Mouse (Mus musculus): ENCODE data around the gene Wdr20. TPM values are rescaled to one million over a fixed set of nuclear protein-coding genes. Genes with fewer than 3 reads are reported as not detected.
"Not testable (repeated sequence)": the region's sequence is repeated elsewhere in the genome, so short reads cannot be mapped to it uniquely, and the experiment has no call there.

The Wdr20 gene
- 24.6 and 29.7 TPM in 2 replicates for polyA plus RNA-seq (2014; fragmentation: Nextera tagmentation; extraction: Ambion mirVana)

DNA sequence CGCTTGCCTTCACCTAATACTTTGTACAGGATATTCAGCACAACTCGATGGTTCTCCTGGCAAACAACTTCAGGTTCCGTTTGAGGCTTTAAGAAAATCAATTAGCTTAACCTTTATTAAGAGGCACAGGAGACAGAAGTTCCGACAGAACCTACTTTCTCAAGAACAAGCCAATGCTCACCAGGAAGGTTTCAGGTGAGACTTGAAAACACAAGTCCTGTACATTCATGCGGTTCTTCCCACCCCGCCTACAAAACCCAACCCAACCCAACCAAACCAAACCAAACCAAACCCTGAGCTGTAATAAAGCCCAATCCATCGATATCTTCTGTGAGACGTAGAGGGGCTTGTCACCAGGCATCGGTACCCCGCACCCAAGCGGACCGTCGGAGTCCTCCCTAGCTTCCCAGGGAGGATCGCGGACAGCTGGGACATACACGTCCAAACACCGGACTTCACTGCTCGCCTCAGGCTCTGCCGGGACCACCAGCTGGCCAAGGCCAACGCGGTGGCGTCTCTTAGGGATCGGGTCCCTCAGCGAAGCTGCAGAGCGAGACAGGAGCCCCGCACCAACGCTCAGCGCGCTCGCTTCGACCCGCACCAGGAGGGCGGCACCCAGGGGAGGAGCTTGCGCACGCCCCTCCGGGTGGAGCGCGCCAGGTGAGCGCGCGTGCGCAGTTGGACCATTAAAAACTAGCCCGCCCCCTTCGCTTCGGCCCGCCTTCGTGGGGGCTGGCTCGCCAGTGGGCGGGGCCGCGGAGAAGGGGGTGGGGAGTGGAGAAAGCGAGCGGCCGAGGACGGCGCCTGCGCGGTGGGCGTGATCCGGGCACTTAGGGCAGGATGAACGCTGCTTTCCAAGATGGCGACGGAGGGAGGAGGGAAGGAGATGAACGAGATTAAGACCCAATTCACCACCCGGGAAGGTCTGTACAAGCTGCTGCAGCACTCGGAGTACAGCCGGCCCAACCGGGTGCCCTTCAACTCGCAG is at the start of gene Wdr20:
Wdr20 (plus strand) TSS at position 775 of the 988 bp plus-strand sequence.
- H3K36me3 ChIP-seq (ENCODE audit: control insufficient read depth, insufficient read depth, low read length), result no peaks in the 10 kb centered on the region
- no peaks in the 10 kb centered on the region for H3K9me3 ChIP-seq (replicated peaks; ENCODE audit: control insufficient read depth, low read length)
- peak within 1 kb of the TSS; percentile 92 for H3K9ac ChIP-seq (ENCODE audit: low read length)
- peak within 1 kb of the TSS; percentile 84 for H3K4me2 ChIP-seq (ENCODE audit: low read length)
- peak within 1 kb of the TSS; percentile 87 for H3K27ac ChIP-seq (ENCODE audit: low read depth, low read length)
- under 1% methylated on average over 69 of the region's 69 CpGs for WGBS
- DNase-seq (ENCODE audit: low spot score), result peak; percentile 97
- peaks cover 11% of the 10 kb centered on the region for H3K4me1 ChIP-seq (ENCODE audit: control insufficient read depth, insufficient read depth, low read length)
- H3K4me3 ChIP-seq (ENCODE audit: low read depth, low read length), result peak within 1 kb of the TSS; percentile 98
- H3K27me3 ChIP-seq (replicated peaks; ENCODE audit: control insufficient read depth, insufficient read depth, low read length), result peaks cover 9% of the 10 kb centered on the region
- ATAC-seq, result peak; percentile 96

DNA sequence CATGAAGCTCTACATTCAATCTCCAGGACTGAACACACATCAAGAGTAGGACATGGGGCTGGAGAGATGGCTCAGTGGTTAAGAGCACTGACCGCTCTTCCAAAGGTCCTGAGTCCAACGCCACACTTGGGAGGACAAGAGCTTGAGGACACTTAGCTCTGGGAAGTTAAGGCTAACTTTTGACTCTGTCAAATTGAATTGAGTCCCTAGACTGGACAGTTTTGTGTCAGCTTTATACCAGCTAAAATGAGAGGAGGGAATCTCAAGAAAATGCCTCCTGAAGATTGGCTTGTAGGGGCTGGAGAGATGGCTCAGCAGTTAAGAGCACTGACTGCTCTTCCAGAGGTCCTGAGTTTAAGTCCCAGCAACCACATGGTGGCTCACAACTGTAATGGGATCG is 48.8 kb upstream of the Wdr20 start:
- WGBS, result 98% methylated on average over 3 of the region's 3 CpGs
- not testable (repeated sequence) for H3K4me3 ChIP-seq (ENCODE audit: low read depth, low read length); H3K9ac ChIP-seq (ENCODE audit: low read length); H3K4me1 ChIP-seq (ENCODE audit: control insufficient read depth, insufficient read depth, low read length); H3K27ac ChIP-seq (ENCODE audit: low read depth, low read length); H3K9me3 ChIP-seq (replicated peaks; ENCODE audit: control insufficient read depth, low read length); H3K27me3 ChIP-seq (replicated peaks; ENCODE audit: control insufficient read depth, insufficient read depth, low read length); DNase-seq (ENCODE audit: low spot score); H3K4me2 ChIP-seq (ENCODE audit: low read length); ATAC-seq
- peaks cover 65% of the 10 kb centered on the region for H3K36me3 ChIP-seq (ENCODE audit: control insufficient read depth, insufficient read depth, low read length)

GRCm38 (mm10) chr12:110689919-110690643 is 47.7 kb upstream of the Wdr20 start:
- Histone ChIP-seq H3K4me3 (ENCODE audit: low read depth, low read length) (no peak overlapping the region), H3K9ac (ENCODE audit: low read length) (no peak overlapping the region), H3K4me2 (ENCODE audit: low read length) (no peak overlapping the region), H3K27ac (ENCODE audit: low read depth, low read length) (no peak overlapping the region), H3K27me3 (replicated peaks; ENCODE audit: control insufficient read depth, insufficient read depth, low read length) (no peaks in the 10 kb centered on the region), H3K9me3 (replicated peaks; ENCODE audit: control insufficient read depth, low read length) (no peaks in the 10 kb centered on the region), H3K36me3 (ENCODE audit: control insufficient read depth, insufficient read depth, low read length) (peaks cover 74% of the 10 kb centered on the region), H3K4me1 (ENCODE audit: control insufficient read depth, insufficient read depth, low read length) (peaks cover 8% of the 10 kb centered on the region)
- WGBS, result 88% methylated on average over 6 of the region's 6 CpGs
- no peak for ATAC-seq
- no peak for DNase-seq (ENCODE audit: low spot score)

DNA sequence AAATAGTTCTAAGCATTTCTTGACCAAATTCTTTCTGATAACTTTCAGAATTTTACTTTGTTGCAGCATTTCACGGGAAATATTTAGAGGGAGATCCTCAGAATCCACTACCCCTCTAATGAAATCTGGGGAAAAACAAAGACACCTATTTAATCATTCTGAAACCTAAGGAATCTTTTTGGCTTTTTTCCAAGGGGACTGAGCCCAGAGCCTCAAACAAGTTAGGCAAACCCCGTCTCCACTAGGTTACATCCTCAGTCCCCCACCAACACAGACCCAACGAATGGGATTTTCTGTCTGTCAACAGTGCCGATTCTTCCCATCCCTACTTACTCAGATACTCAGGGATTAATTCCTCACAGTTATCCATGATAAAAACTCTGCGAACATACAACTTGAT is 44.4 kb upstream of the Wdr20 start:
- H3K27me3 ChIP-seq (replicated peaks; ENCODE audit: control insufficient read depth, insufficient read depth, low read length), result not testable (repeated sequence)
- H3K36me3 ChIP-seq (ENCODE audit: control insufficient read depth, insufficient read depth, low read length), result peaks cover 51% of the 10 kb centered on the region

DNA sequence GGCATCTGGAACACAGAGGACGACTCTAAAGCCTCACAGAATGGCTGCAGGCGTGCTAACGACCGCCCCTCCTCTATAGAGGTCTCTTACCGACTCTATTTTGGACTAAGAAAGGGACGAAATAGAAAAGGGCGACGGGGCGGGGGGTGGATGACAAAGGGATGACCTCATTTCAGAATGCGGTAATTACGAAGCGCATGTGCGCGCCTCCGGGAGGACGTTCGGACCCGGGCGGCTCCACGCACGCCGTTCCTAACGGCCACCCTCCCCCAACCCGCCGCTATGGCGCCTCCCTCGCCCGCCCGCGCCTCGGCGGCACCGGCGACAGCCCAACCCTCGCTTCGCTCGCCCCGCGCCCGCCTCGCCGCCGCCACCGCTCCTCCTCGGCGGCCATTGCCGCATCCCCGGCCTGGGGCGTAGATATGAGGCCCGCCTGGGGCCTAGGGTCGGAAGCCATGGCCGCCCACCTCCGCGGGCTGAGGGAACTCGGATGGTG is 42.0 kb upstream of the Wdr20 start:
- Histone ChIP-seq H3K27me3 (replicated peaks; ENCODE audit: control insufficient read depth, insufficient read depth, low read length) (no peaks in the 10 kb centered on the region), H3K9ac (ENCODE audit: low read length) (peak overlapping the region; percentile 99), H3K4me2 (ENCODE audit: low read length) (peak overlapping the region; percentile 59), H3K36me3 (ENCODE audit: control insufficient read depth, insufficient read depth, low read length) (peaks cover 33% of the 10 kb centered on the region), H3K4me1 (ENCODE audit: control insufficient read depth, insufficient read depth, low read length) (peaks cover 11% of the 10 kb centered on the region), H3K9me3 (replicated peaks; ENCODE audit: control insufficient read depth, low read length) (no peaks in the 10 kb centered on the region), H3K4me3 (ENCODE audit: low read depth, low read length) (peak overlapping the region; percentile 97), H3K27ac (ENCODE audit: low read depth, low read length) (peak overlapping the region; percentile 96)
- ATAC-seq, result peak; percentile 68
- under 1% methylated on average over 46 of the region's 55 CpGs for WGBS
- DNase-seq (ENCODE audit: low spot score), result peak; percentile 68

More for the DNA sequence above, 44.4 kb upstream of the Wdr20 start:
- H3K9me3 ChIP-seq (replicated peaks; ENCODE audit: control insufficient read depth, low read length); ATAC-seq; H3K4me3 ChIP-seq (ENCODE audit: low read depth, low read length); H3K9ac ChIP-seq (ENCODE audit: low read length); H3K27ac ChIP-seq (ENCODE audit: low read depth, low read length); H3K4me2 ChIP-seq (ENCODE audit: low read length); DNase-seq (ENCODE audit: low spot score): not testable (repeated sequence)
- peaks cover 11% of the 10 kb centered on the region for H3K4me1 ChIP-seq (ENCODE audit: control insufficient read depth, insufficient read depth, low read length)
- 66% methylated on average over 5 of the region's 5 CpGs for WGBS

- peak overlapping the region; percentile 96 for H3K27ac ChIP-seq (ENCODE audit: low read depth, low read length)
- under 1% methylated on average over 84 of the region's 89 CpGs for WGBS
- peak; percentile 97 for DNase-seq (ENCODE audit: low spot score)
- H3K4me2 ChIP-seq (ENCODE audit: low read length), result peak overlapping the region; percentile 80
- H3K36me3 ChIP-seq (ENCODE audit: control insufficient read depth, insufficient read depth, low read length), result peaks cover 32% of the 10 kb centered on the region
- H3K9ac ChIP-seq (ENCODE audit: low read length), result peak overlapping the region; percentile 99
- H3K4me1 ChIP-seq (ENCODE audit: control insufficient read depth, insufficient read depth, low read length), result peaks cover 11% of the 10 kb centered on the region
- H3K9me3 ChIP-seq (replicated peaks; ENCODE audit: control insufficient read depth, low read length), result no peaks in the 10 kb centered on the region
- H3K27me3 ChIP-seq (replicated peaks; ENCODE audit: control insufficient read depth, insufficient read depth, low read length), result no peaks in the 10 kb centered on the region
- peak overlapping the region; percentile 97 for H3K4me3 ChIP-seq (ENCODE audit: low read depth, low read length)
- peak; percentile 97 for ATAC-seq
These were observed 41.4 kb upstream of the Wdr20 start for GRCm38 (mm10) chr12:110696173-110696974.

DNA sequence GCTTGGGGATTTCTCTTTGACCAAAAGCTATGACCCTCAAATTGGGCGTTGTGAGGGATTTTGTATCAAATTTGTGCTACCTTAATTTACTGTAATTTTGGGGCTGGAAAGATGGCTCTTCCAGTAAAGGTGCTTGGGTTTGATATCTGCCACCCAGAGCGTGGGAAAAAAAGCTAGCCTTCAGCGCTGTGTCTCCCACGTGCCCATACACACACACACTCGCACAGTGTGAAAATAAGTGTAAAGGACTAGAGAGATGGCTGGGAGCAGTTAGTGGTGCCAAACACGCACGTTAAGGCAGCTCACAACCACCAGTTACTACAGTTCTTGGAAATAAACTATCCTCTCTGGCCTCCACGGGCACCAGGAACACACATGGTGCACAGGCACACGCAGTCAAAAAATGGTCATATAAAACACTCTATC is 40.8 kb upstream of the Wdr20 start:
- H3K9ac ChIP-seq (ENCODE audit: low read length), result peak overlapping the region; percentile 80
- peak overlapping the region; percentile 81; the same call in 1 of the 2 replicates for H3K27ac ChIP-seq (ENCODE audit: low read depth, low read length)
- DNase-seq (ENCODE audit: low spot score), result no peak
- peak overlapping the region; percentile 97 for H3K4me3 ChIP-seq (ENCODE audit: low read depth, low read length)
- no peaks in the 10 kb centered on the region for H3K9me3 ChIP-seq (replicated peaks; ENCODE audit: control insufficient read depth, low read length)
- H3K27me3 ChIP-seq (replicated peaks; ENCODE audit: control insufficient read depth, insufficient read depth, low read length), result no peaks in the 10 kb centered on the region
- H3K4me1 ChIP-seq (ENCODE audit: control insufficient read depth, insufficient read depth, low read length), result peaks cover 11% of the 10 kb centered on the region
- H3K4me2 ChIP-seq (ENCODE audit: low read length), result peak overlapping the region; percentile 80
- peaks cover 26% of the 10 kb centered on the region for H3K36me3 ChIP-seq (ENCODE audit: control insufficient read depth, insufficient read depth, low read length)
- no peak; the same call in 1 of the 2 replicates for ATAC-seq
- 46% methylated on average over 9 of the region's 9 CpGs for WGBS

DNA sequence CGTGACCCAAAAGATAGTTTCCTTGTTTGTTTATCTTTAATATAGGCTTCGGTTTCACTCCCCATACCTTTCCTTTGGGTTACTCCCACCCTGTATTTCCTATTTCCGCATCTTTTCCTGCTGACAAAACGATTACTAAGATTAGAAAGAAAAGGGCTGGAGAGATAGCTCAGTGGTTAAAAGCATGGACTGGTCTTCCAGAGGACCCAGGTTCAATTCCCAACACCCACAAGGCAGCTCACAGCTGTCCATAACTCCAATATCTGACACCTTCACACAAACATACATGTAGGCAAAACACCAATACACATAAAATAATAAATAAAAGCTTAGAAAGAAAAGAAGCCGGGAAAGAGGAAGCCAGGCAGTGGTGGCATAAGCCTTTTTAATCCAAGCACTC is 40.3 kb upstream of the Wdr20 start:
- Histone ChIP-seq H3K27ac (ENCODE audit: low read depth, low read length) (no peak overlapping the region), H3K36me3 (ENCODE audit: control insufficient read depth, insufficient read depth, low read length) (peaks cover 23% of the 10 kb centered on the region), H3K4me3 (ENCODE audit: low read depth, low read length) (no peak overlapping the region), H3K4me2 (ENCODE audit: low read length) (no peak overlapping the region), H3K27me3 (replicated peaks; ENCODE audit: control insufficient read depth, insufficient read depth, low read length) (no peaks in the 10 kb centered on the region), H3K9ac (ENCODE audit: low read length) (no peak overlapping the region), H3K9me3 (replicated peaks; ENCODE audit: control insufficient read depth, low read length) (no peaks in the 10 kb centered on the region), H3K4me1 (ENCODE audit: control insufficient read depth, insufficient read depth, low read length) (peaks cover 11% of the 10 kb centered on the region)
- DNase-seq (ENCODE audit: low spot score) (no peak), ATAC-seq (no peak)
- WGBS, result 66% methylated on average over 5 of the region's 5 CpGs
